Mouse (Mus musculus) cerebellum, adult (tissue): Measurements from ENCODE around the gene Rasal1.

ENCODE experiments used
- ATAC-seq: cut with Nextera tagmentation; 2 replicates; pipeline ENCODE4 v1.9.2; 2017; ENCODE audit warnings: mild to moderate bottlenecking, moderate library complexity, mixed read lengths; ENCODE audit not compliant: insufficient number of reproducible peaks, low FRiP score, low TSS enrichment

The Rasal1 gene

GRCm38 (mm10) chr5:120648569-120649373 lies at the start of gene Rasal1:
Gene Rasal1, plus strand, starts transcription at chr5:120648812.
- 0 out of 2 replicates have a peak, but pooled peaks have one; percentile 11 for ATAC-seq

- ATAC-seq = no peak
These were observed 49.0 kb upstream of the Rasal1 start for GRCm38 (mm10) chr5:120599625-120600024.

GRCm38 (mm10) chr5:120600946-120601668 lies 47.5 kb upstream of the Rasal1 start:
- ATAC-seq = no peak

- no peak for ATAC-seq
These were observed 46.4 kb upstream of the Rasal1 start for GRCm38 (mm10) chr5:120602210-120602609.

GRCm38 (mm10) chr5:120603515-120603914 lies 45.1 kb upstream of the Rasal1 start:
- ATAC-seq = no peak

- ATAC-seq = no peak
These were observed 43.8 kb upstream of the Rasal1 start for GRCm38 (mm10) chr5:120604839-120605238.

GRCm38 (mm10) chr5:120605241-120605661 lies 43.4 kb upstream of the Rasal1 start:
- ATAC-seq = no peak

- ATAC-seq = peak; percentile 53
These were observed 42.9 kb upstream of the Rasal1 start for GRCm38 (mm10) chr5:120605688-120606087.

- ATAC-seq = no peak
These were observed 41.9 kb upstream of the Rasal1 start for GRCm38 (mm10) chr5:120606590-120607200.

- no peak for ATAC-seq
These were observed 41.3 kb upstream of the Rasal1 start for GRCm38 (mm10) chr5:120607335-120607734.

GRCm38 (mm10) chr5:120609246-120609775 lies 39.3 kb upstream of the Rasal1 start:
- ATAC-seq = no peak

GRCm38 (mm10) chr5:120610906-120611305 lies 37.7 kb upstream of the Rasal1 start:
- no peak for ATAC-seq

GRCm38 (mm10) chr5:120611416-120611815 lies 37.2 kb upstream of the Rasal1 start:
- no peak for ATAC-seq

- peak; percentile 72 for ATAC-seq
These were observed 36.2 kb upstream of the Rasal1 start, which contains the start of the genes Rita1 and Ddx54 for GRCm38 (mm10) chr5:120612442-120612821. Gene Rita1, minus strand, starts transcription at chr5:120612589. Gene Ddx54, plus strand, starts transcription at chr5:120612739.

GRCm38 (mm10) chr5:120612822-120613604 lies 35.6 kb upstream of the Rasal1 start:
- peak; percentile 86 for ATAC-seq

- no peak for ATAC-seq
These were observed 32.7 kb upstream of the Rasal1 start for GRCm38 (mm10) chr5:120615903-120616302.

GRCm38 (mm10) chr5:120618778-120619177 lies 29.8 kb upstream of the Rasal1 start:
- ATAC-seq = no peak

GRCm38 (mm10) chr5:120619201-120619600 lies 29.4 kb upstream of the Rasal1 start:
- peak; percentile 45; the same call in 1 of the 2 replicates for ATAC-seq

- no peak for ATAC-seq
These were observed 28.1 kb upstream of the Rasal1 start for GRCm38 (mm10) chr5:120620375-120621077.
